Mouse (Mus musculus): ENCODE measurements at regions not wholly inside any gene's neighbourhood (a gene's known extent, or its start where the extent isn't known, plus 50 kb on each side); places are given as distances from the start of the nearest gene placed in this dataset.

- TF ChIP-seq CTCF (IDR thresholded peaks at IDR 0.05; ENCODE audit: control insufficient read depth, insufficient read depth, insufficient replicate concordance, low read depth, low read length) = no peak
- TF ChIP-seq POLR2A (IDR thresholded peaks at IDR 0.05; ENCODE audit: control insufficient read depth, low read depth, low read length) = no peak
Observed at GRCm38 (mm10) chr1:33040740-33041139, 493.6 kb upstream of the Gm5415 start.
